In the genomic region with DNA sequence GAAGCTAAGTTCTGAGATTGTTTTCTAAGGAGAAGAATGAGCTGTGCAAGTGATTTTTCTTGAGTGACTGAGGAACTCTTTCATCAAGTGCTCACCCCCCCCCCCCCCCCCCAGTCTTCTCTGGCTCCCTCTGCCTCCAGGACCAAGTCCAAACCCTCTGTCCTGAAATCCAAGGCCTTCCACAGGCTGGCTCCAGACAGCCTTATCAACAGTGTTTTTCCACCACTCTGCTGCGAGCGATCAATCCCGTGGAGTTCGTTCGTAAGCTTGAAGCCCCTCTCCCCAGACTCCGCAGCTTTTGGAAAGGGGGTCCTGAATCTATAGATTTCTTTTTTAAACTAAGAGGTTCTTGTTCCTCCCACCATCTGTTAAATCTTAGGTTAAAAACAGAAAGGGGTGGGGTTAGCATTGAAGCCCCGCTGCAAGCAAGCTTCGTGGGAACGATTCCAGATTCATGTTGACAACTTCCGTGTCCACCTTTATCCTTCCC, we compare ENCODE assay signal across 16 mouse cellular contexts.
DNase-seq lines count a peak whose midpoint lies in the region; ATAC-seq and TF ChIP-seq lines count a peak whose summit lies in the region.
"Had no signal": no experiment of that assay in that cellular context is flagged by ENCODE, and none has a peak within 500 bp of the region (broad histone marks: within the 10 kb centered on the region; RNA-seq: fewer than 3 reads in every experiment).

No protein-coding gene starts in this region.

- H3K36me3 ChIP-seq in limb, embryonic 14.5 days (ENCODE audit: control insufficient read depth, insufficient read depth, low read length), result no peaks in the 10 kb centered on the region
- no peaks in the 10 kb centered on the region for H3K36me3 ChIP-seq in limb, embryonic 10.5 days
- no peaks in the 10 kb centered on the region for H3K36me3 ChIP-seq in heart, embryonic 14.5 days (ENCODE audit: control insufficient read depth, insufficient read depth, low read length)
- H3K36me3 ChIP-seq: midbrain, embryonic 12.5 days had no signal

- H3K27ac ChIP-seq in limb, embryonic 14.5 days (replicated peaks; ENCODE audit: low read depth, low read length), result 0 out of 2 replicates have a peak overlapping the region, but pooled peaks have one; percentile 8
- H3K27ac ChIP-seq in limb, embryonic 10.5 days, result no peak overlapping the region
- peak overlapping the region in 1 of 2 experiments; percentile 19; a peak in 2 of 4 replicates for H3K27ac ChIP-seq in heart, embryonic 14.5 days (replicated peaks in 1 of 2; ENCODE audit: control insufficient read depth in 1 of 2, insufficient read depth in 1 of 2, low read depth in 2 of 2, low read length in 2 of 2)
- H3K27ac ChIP-seq: macrophage; midbrain, embryonic 12.5 days had no signal

- H3K27me3 ChIP-seq in limb, embryonic 14.5 days (ENCODE audit: control insufficient read depth, insufficient read depth, low read length), result no peaks in the 10 kb centered on the region
- no peaks in the 10 kb centered on the region for H3K27me3 ChIP-seq in limb, embryonic 10.5 days (ENCODE audit: low read depth, poor library complexity, severe bottlenecking)
- no peaks in the 10 kb centered on the region for H3K27me3 ChIP-seq in heart, embryonic 14.5 days (ENCODE audit: control insufficient read depth, insufficient read depth, low read length)
- H3K27me3 ChIP-seq: midbrain, embryonic 12.5 days had no signal

- intact Hi-C loops in left cerebral cortex, postnatal 14 days (cut with DNase I), result no loop called here

- H3K4me1 ChIP-seq in limb, embryonic 14.5 days (ENCODE audit: control insufficient read depth, insufficient read depth, low read length), result 0 out of 2 replicates have a peak, but pooled peaks cover 5% of the 10 kb centered on the region
- peaks cover 1% of the 10 kb centered on the region; the same call in 1 of the 2 replicates for H3K4me1 ChIP-seq in limb, embryonic 10.5 days
- H3K4me1 ChIP-seq in heart, embryonic 14.5 days (ENCODE audit: control insufficient read depth in 2 of 2, insufficient read depth in 2 of 2, low read length in 2 of 2), result no peaks in the 10 kb centered on the region

- peak; percentile 27 for DNase-seq in adrenal gland, postnatal 10 days
- DNase-seq in adrenal gland, postnatal 4 days (ENCODE audit: low spot score in 2 of 2), result no peak
- peak; percentile 45 for DNase-seq in limb, embryonic 14.5 days (ENCODE audit: low spot score)
- DNase-seq in limb, embryonic 10.5 days (ENCODE audit: low spot score), result no peak
- DNase-seq in adipocyte (ENCODE audit: low spot score), result peak; percentile 25
- DNase-seq in left cerebral cortex, postnatal 14 days (ENCODE audit: low spot score in 2 of 2), result no peak
- DNase-seq in urinary bladder, postnatal 10 days (ENCODE audit: low spot score), result no peak
- DNase-seq: kidney, adult 18-20 months; kidney, postnatal 14 days; right cerebral cortex, postnatal 25 days had no signal

- 78% methylated on average over 10 of the region's 10 CpGs for WGBS in limb, embryonic 14.5 days
- WGBS in limb, embryonic 10.5 days, result 94% methylated on average over 10 of the region's 10 CpGs
- 60% methylated on average over 10 of the region's 10 CpGs for WGBS in heart, embryonic 14.5 days

- no peak overlapping the region for H3K4me3 ChIP-seq in limb, embryonic 14.5 days (replicated peaks; ENCODE audit: low read length)
- H3K4me3 ChIP-seq in limb, embryonic 10.5 days, result no peak overlapping the region
- H3K4me3 ChIP-seq in heart, embryonic 14.5 days (ENCODE audit: control insufficient read depth in 1 of 2, insufficient read depth in 1 of 2, low read depth in 1 of 2, low read length in 2 of 2), result no peak overlapping the region
- H3K4me3 ChIP-seq: midbrain, embryonic 12.5 days; myocyte had no signal

- H3K9me3 ChIP-seq in limb, embryonic 14.5 days (ENCODE audit: control insufficient read depth, low read length), result no peaks in the 10 kb centered on the region
- no peaks in the 10 kb centered on the region for H3K9me3 ChIP-seq in limb, embryonic 10.5 days (replicated peaks)
- no peaks in the 10 kb centered on the region for H3K9me3 ChIP-seq in heart, embryonic 14.5 days (ENCODE audit: control insufficient read depth, low read length)
- H3K9me3 ChIP-seq: midbrain, embryonic 12.5 days had no signal

- ATAC-seq in limb, embryonic 14.5 days (ENCODE audit: low FRiP score, low read depth), result no peak
- ATAC-seq in heart, embryonic 14.5 days (ENCODE audit: insufficient number of reproducible peaks, insufficient read depth, low FRiP score, low read depth), result 0 out of 2 replicates have a peak, but pooled peaks have one; percentile 17
- ATAC-seq: activated CD4-positive, CD25-positive, alpha-beta regulatory T cell, adult 4 months; hindbrain, embryonic 16.5 days had no signal

- TF ChIP-seq POLR2A in limb, embryonic 14.5 days (IDR thresholded peaks at IDR 0.05; ENCODE audit: borderline replicate concordance, extremely low read depth, insufficient read depth, insufficient read length), result no peak

- no peak overlapping the region for H3K9ac ChIP-seq in limb, embryonic 14.5 days (ENCODE audit: low read depth, low read length, severe bottlenecking)
- no peak overlapping the region for H3K9ac ChIP-seq in heart, embryonic 14.5 days (ENCODE audit: low read length)
- H3K9ac ChIP-seq: midbrain, embryonic 12.5 days had no signal

- H3K4me2 ChIP-seq in limb, embryonic 14.5 days (replicated peaks; ENCODE audit: low read depth, low read length, severe bottlenecking), result no peak overlapping the region
- H3K4me2 ChIP-seq in heart, embryonic 14.5 days (ENCODE audit: low read length), result peak overlapping the region; percentile 39
- H3K4me2 ChIP-seq: midbrain, embryonic 12.5 days had no signal

Comparison
In these comparisons a context has a peak if more than half of its experiments do, and no peak if none do; other contexts are left out.
1. DNase-seq: peak in adrenal gland, postnatal 10 days (single experiment), limb, embryonic 14.5 days (single experiment) and adipocyte (single experiment); none in adrenal gland, postnatal 4 days (0 of 2), limb, embryonic 10.5 days (single experiment), left cerebral cortex, postnatal 14 days (0 of 2) and urinary bladder, postnatal 10 days (single experiment).